Mouse (Mus musculus) small intestine, adult 2 months (tissue): ENCODE measurements at regions not wholly inside any gene's neighbourhood (a gene's known extent, or its start where the extent isn't known, plus 50 kb on each side); places are given as distances from the start of the nearest gene placed in this dataset.

Experiments used
- H3K27ac ChIP-seq: fragments of 200-500 bp; 2 replicates; pipeline ENCODE4 v1.5.1; 2012; ENCODE audit warnings: low read depth, low read length, control low read depth, inconsistent platforms; ENCODE audit not compliant: insufficient read depth
- H3K27me3 ChIP-seq: fragments of 200-500 bp; 2 replicates; pipeline ENCODE4 v1.6.1; 2012; ENCODE audit warnings: mild to moderate bottlenecking, moderate library complexity, low read length, inconsistent platforms; ENCODE audit not compliant: control insufficient read depth, insufficient read depth
- H3K36me3 ChIP-seq: fragments of 200-500 bp; 2 replicates; pipeline ENCODE4 v1.6.1; 2012; ENCODE audit warnings: mild to moderate bottlenecking, low read length, control low read depth, inconsistent platforms; ENCODE audit not compliant: control insufficient read depth, insufficient read depth
- H3K4me1 ChIP-seq: fragments of 200-500 bp; 2 replicates; pipeline ENCODE4 v1.6.1; 2012; ENCODE audit warnings: low read length, inconsistent platforms, mixed read lengths; ENCODE audit not compliant: control insufficient read depth, insufficient read depth, insufficient read length
- H3K4me3 ChIP-seq: fragments of 200-500 bp; 2 replicates; pipeline ENCODE4 v1.5.1; 2012; ENCODE audit warnings: low read depth, mild to moderate bottlenecking, control low read depth, inconsistent platforms, low read length, moderate library complexity
- CTCF ChIP-seq: fragments of 200-500 bp; IDR thresholded peaks from 2 replicates; pipeline ENCODE4 v1.5.1; 2012; ENCODE audit warnings: low read depth, mild to moderate bottlenecking, control low read depth, inconsistent platforms, low read length, moderate library complexity, mixed read lengths; ENCODE audit not compliant: insufficient replicate concordance, insufficient read length; ENCODE audit errors: extremely low read depth
- POLR2A ChIP-seq: fragments of 200-500 bp; IDR thresholded peaks from 2 replicates; pipeline ENCODE4 v1.6.1; 2012; ENCODE audit warnings: low read depth, mild to moderate bottlenecking, control low read depth, inconsistent platforms, low read length, moderate library complexity
- WGBS: fragments of 180-500 bp; shearing (Covaris S2); methylation state at CpG from one replicate; pipeline ENCODE4 v1.1.7; 2018; 5-methylcytosine and 5-hydroxymethylcytosine counted together

GRCm38 (mm10) chr12:12850681-12851080 lies 91.0 kb downstream of the Mycn start:
- no peak overlapping the region for H3K27ac ChIP-seq
- H3K4me1 ChIP-seq: no peaks in the 10 kb centered on the region
- TF ChIP-seq CTCF: no peak
- TF ChIP-seq POLR2A: no peak
- H3K4me3 ChIP-seq: no peak overlapping the region
- WGBS: 54% methylated on average over 2 of the region's 2 CpGs
- H3K27me3 ChIP-seq: no peaks in the 10 kb centered on the region
- no peaks in the 10 kb centered on the region for H3K36me3 ChIP-seq

- no peaks in the 10 kb centered on the region for H3K36me3 ChIP-seq
- no peaks in the 10 kb centered on the region for H3K4me1 ChIP-seq
- TF ChIP-seq POLR2A: no peak
- TF ChIP-seq CTCF: no peak
- WGBS: 73% methylated on average over 1 of the region's 1 CpGs
- H3K27me3 ChIP-seq: no peaks in the 10 kb centered on the region
- no peak overlapping the region for H3K27ac ChIP-seq
- H3K4me3 ChIP-seq: no peak overlapping the region
These were observed 95.0 kb downstream of the Mycn start for GRCm38 (mm10) chr12:12846716-12847115.

GRCm38 (mm10) chr12:12842247-12842957 lies 99.3 kb downstream of the Mycn start:
- Histone ChIP-seq H3K36me3 (no peaks in the 10 kb centered on the region), H3K4me3 (no peak overlapping the region), H3K27me3 (no peaks in the 10 kb centered on the region), H3K4me1 (no peaks in the 10 kb centered on the region), H3K27ac (no peak overlapping the region)
- no peak for TF ChIP-seq CTCF
- TF ChIP-seq POLR2A: no peak
- 55% methylated on average over 17 of the region's 17 CpGs for WGBS

GRCm38 (mm10) chr12:12841385-12842238 lies 100.1 kb downstream of the Mycn start:
- Histone ChIP-seq H3K27ac (no peak overlapping the region), H3K4me3 (no peak overlapping the region), H3K27me3 (no peaks in the 10 kb centered on the region), H3K4me1 (no peaks in the 10 kb centered on the region), H3K36me3 (no peaks in the 10 kb centered on the region)
- 94% methylated on average over 5 of the region's 5 CpGs for WGBS
- TF ChIP-seq POLR2A (no peak), CTCF (no peak)

- 61% methylated on average over 17 of the region's 17 CpGs for WGBS
- Histone ChIP-seq H3K4me1 (no peaks in the 10 kb centered on the region), H3K27ac (no peak overlapping the region), H3K4me3 (no peak overlapping the region), H3K27me3 (no peaks in the 10 kb centered on the region), H3K36me3 (no peaks in the 10 kb centered on the region)
- TF ChIP-seq POLR2A: no peak
- TF ChIP-seq CTCF: no peak
These were observed 100.9 kb downstream of the Mycn start for GRCm38 (mm10) chr12:12840661-12841384.

- Histone ChIP-seq H3K36me3 (no peaks in the 10 kb centered on the region), H3K27ac (no peak overlapping the region), H3K27me3 (no peaks in the 10 kb centered on the region), H3K4me1 (no peaks in the 10 kb centered on the region), H3K4me3 (no peak overlapping the region)
- TF ChIP-seq POLR2A (no peak), CTCF (no peak)
- WGBS: 100% methylated on average over 1 of the region's 1 CpGs
These were observed 103.9 kb downstream of the Mycn start for GRCm38 (mm10) chr12:12837775-12838174.

- WGBS: 71% methylated on average over 13 of the region's 13 CpGs
- H3K27ac ChIP-seq: no peak overlapping the region
- no peak overlapping the region for H3K4me3 ChIP-seq
- no peaks in the 10 kb centered on the region for H3K27me3 ChIP-seq
- H3K36me3 ChIP-seq: no peaks in the 10 kb centered on the region
- no peaks in the 10 kb centered on the region for H3K4me1 ChIP-seq
- no peak for TF ChIP-seq CTCF
- TF ChIP-seq POLR2A: no peak
These were observed 113.7 kb downstream of the Mycn start for GRCm38 (mm10) chr12:12827821-12828641.
